Mouse (Mus musculus): ENCODE data around the gene Lemd1.
A peak's percentile ranks its signal among the peaks of the same experiment; 100 is the strongest.

Lemd1 gene

GRCm38 (mm10) chr1:132164780-132165518 lies 26.3 kb upstream of the Lemd1 start:
- DNase-seq (ENCODE audit: low spot score) = no peak

DNA sequence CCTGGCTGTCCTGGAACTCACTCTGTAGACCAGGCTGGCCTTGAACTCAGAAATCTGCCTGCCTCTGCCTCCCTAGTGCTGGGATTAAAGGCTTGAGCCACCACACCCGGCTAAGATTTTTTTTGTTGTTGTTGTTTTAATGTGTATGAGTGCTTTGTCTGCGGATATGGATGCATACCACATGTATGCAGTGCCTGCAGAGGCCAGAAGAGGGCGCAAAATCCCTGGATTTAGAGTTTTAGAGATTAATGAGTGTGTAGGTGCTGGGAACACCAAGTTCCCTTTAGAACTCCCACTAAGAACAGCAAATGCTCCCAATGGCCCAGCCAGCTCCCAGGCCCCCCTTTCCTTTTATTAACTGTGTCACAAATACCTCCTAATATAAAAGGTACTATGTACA lies 25.4 kb upstream of the Lemd1 start:
- peak; percentile 45 for DNase-seq (ENCODE audit: low spot score)

DNA sequence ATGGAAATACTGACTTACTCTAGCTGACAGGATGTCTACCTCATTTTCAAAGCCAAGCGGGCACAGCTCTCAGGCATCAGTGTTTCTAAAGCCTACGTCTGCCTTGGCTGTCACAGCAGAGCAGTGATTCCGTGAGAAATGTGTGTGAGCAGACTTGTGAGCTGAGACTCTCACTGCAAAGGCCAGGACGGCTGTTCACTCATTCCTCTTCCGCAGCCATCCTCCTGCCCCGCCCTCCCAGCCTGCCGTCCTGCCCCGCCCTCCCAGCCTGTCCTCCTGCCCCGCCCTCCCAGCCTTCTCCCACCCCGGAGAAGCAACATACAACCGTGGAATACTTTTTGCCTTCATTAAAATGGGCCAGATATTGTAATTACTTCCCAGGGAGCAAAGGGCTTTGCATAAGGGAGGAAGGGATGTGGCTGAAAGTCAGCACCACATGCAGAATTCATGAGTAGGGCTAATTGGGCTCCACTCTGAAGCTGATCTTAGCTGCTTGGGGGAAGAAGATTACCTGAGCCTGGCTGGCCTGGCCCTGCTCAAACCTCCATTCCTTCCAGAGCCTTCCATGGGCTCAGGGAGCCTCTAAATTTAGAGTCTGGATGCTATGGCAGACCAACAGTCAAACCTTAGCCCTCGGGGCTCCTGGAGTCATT lies 23.0 kb upstream of the Lemd1 start:
- peak; percentile 58 for DNase-seq (ENCODE audit: low spot score)

DNA sequence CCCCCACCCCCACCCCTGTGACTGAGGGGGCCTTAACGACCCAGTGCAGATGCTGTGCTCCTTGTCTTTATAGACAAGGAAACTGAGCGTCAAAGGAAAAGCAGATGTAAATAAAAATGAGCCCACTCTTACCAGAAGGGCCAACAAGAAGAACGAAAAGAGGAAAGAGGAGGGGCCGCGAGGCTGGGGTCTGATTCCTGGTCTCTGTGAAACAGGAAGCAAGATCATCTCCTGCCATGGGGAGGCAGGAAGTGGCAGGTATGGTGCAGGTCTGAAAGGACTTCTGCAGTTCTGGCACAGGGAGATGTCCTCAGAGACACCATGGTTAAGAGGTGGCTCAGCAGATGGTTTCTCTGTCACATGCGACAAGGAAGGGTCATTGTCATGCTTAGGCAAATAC lies 20.5 kb upstream of the Lemd1 start:
- no peak for DNase-seq (ENCODE audit: low spot score)

DNA sequence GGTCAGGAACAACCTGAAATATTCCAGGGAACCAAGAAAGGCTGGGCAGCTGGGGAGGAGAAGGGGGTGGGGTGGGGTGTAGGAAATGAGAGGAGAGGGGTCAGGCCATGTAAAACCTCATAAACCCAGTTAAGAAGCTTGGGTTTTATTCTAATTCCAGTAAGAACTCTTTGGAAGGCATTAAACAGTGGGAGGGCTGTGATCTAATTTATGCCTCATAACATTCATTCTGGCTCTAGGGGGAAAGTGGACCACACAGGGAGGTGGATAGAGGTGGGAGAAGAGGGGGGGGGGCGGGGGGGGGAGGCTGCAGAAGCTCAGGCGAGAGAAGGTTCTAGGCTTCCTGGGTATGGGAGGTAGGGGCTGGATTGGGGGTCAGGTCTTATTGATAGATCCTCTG lies 19.6 kb upstream of the Lemd1 start:
- peak; percentile 46 for DNase-seq (ENCODE audit: low spot score)

DNA sequence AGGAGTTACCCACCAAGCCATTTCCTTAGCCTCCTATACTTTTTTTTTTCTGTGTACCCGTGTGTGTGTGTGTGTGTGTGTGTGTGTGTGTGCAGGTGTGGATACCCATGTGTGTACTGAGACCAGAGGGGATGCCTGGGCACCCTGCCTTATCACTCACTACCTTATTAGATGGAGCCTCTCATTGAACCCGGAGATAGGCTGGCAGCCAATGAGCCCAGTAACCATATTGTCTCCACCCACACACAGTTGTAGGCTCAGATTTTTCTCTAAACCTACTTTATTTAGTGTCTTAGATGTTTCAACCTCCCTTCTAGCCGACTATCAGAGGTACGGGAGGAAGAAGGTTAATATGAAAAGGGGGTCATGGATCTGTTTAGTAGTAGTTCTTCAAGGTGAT lies 4.9 kb upstream of the Lemd1 start:
- no peak for DNase-seq (ENCODE audit: low spot score)

DNA sequence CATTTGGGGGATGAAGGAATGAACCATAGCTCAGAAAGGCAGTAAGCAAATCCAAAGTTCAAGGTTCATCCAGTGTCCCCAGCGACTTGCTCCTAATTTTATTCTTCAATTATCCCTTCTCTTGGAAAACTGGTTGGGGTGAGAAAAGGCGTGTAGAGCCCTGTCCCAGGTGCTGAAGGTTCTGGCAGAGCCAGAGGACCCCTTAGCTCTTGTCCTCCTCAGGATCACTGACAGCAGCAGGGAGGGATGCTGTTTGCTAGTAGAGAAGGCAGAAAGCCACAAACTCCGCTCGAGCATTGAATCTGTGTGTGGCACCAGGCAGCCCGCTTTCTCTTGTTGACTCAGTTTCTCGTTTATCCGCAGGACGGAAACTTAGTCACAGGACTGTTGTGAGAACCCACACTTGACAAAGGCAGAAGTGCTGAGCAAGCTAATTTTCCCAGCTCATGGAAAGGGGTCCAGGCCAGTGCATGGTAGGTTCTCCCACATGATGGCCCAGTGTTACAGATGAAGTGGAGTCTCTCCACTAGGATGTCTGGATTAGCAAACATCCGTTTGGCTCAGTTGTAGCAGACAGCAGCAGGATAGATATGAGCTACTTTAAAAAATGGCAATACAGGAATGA lies 2.7 kb upstream of the Lemd1 start:
- DNase-seq (ENCODE audit: low spot score) = no peak

DNA sequence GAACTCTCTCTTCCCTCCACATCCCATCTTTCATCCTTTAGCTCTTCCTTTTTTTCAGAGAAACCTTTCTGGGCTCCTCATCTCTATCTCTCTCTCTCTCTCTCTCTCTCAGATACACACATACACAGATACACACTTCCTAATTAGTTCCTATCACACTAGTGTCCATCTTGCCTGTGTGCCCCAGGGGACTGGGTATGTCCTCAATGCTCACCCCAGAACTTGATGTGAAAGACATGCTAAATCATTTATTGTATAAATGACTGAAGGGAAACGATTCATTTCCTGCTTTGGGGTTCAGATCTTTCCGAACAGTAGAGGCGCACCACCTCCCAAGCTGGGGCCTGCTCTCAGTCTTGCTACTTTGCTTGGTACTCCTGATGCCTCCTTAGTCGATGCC lies 2.0 kb upstream of the Lemd1 start:
- no peak for DNase-seq (ENCODE audit: low spot score)

DNA sequence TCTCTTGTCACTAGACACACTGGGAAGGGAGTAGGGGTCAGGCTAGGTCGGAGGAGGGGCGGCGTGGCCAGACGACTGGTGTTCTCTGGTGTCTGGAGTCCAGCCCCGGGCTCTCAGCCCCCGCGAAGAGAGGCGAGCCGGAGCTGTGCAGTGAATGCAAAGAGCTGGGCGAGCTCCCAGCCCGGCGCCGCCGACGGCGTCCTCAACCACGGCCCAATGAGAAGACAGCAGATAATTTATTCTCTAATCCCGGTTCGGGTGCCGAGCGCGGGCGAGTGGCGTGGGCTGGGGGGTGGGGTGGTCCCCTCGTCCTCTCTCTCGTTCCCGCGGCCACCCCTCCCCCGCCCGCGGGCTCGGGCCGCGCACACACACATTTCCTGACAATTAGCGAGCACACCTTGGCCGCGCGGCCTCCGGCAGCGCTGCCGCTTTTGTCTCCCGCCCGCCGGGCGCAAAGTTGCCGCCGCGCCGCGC lies 1.2 kb upstream of the Lemd1 start:
- DNase-seq (ENCODE audit: low spot score) = peak; percentile 78

GRCm38 (mm10) chr1:132190621-132191092 lies 574 bp upstream of the Lemd1 start:
- DNase-seq (ENCODE audit: low spot score) = peak; percentile 59

DNA sequence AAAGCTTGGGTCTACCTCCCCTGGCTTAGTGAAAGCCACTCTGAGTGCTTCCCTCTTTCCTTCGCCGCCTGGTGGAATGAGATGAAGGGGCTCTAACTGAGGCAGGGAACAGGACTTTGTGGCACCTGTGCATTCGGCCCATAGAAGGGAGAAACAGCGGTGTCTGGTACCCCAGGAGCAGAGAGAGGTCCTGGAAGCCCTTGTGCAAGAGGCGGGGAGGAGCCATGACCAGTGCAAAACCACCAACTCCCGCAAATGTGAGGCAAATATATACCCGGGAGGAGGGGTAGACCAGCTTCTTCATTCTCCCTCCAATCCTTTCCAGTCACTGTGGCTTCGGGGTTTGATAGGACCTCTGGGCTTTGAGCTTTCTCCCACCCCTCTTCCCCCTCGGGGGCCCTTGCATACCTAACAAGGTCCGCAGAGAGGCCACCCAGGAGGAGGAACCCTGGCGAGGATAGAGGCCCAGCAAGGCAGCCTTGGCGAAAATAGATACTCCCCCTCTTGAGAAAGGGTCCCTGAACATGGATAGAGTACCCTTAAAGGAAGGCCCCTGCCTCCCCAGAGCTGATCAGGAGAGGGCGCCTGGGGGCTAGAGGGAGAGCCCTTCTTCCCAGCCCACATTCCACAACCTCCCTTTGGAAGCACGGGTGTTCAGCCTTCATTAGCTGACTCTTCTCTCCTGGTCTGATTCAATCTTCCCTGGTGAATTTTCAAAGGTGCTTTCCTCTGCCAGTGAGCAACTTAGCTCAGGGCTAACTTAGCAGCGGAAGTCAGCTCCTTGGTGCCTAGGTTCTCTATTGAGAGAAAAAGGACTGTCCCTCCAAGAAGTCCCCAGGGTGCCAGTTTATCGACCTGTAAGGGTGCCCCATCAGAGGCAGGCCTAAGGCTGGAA lies 802 bp downstream of the Lemd1 start:
- DNase-seq (ENCODE audit: low spot score) = peak; percentile 70

- no peak for DNase-seq (ENCODE audit: low spot score)
These were observed 2.6 kb downstream of the Lemd1 start for GRCm38 (mm10) chr1:132193806-132194205.

- DNase-seq (ENCODE audit: low spot score) = no peak
These were observed 3.4 kb downstream of the Lemd1 start for GRCm38 (mm10) chr1:132194624-132195023.

DNA sequence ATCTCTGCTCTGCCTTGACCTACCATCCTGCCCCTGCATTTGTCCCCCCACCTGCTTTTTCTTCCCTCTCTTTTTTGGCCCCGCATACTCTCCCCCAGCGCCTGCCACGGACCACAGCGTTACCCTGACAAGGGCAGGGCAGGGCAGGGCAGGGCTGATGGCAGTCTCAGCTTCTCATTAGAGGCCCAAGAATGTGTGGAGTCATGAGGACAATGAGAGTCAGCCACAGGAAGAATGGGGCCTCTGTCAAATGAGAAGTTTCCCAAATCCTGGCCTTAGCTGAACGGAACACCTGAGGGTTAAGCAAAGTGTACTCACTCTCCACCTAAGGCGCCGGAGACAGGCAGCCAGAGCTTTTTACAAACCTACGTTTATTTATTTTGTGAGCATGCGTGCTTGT lies 3.9 kb downstream of the Lemd1 start:
- DNase-seq (ENCODE audit: low spot score) = no peak

- DNase-seq (ENCODE audit: low spot score) = no peak
These were observed 4.5 kb downstream of the Lemd1 start for GRCm38 (mm10) chr1:132195681-132196080.

DNA sequence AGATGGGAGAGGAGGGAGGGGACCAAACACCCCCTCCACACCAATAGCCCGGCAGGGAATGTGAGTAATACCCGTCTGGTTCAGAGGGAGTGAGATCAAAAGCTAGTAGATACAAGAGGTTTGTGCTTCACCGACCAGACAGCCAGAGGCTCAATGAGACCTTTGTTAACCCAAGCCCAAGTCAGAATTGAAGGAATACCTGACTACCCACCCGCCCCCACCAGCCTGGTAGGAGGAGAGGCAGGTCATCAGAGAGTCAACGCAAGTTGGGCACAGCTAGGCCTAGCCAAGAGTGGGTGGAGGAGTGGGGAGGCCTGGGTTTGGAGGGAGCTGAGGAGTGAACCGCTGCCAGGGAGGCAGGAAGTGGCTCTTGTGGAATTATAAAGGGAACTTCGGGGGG lies 5.1 kb downstream of the Lemd1 start:
- no peak for DNase-seq (ENCODE audit: low spot score)

DNA sequence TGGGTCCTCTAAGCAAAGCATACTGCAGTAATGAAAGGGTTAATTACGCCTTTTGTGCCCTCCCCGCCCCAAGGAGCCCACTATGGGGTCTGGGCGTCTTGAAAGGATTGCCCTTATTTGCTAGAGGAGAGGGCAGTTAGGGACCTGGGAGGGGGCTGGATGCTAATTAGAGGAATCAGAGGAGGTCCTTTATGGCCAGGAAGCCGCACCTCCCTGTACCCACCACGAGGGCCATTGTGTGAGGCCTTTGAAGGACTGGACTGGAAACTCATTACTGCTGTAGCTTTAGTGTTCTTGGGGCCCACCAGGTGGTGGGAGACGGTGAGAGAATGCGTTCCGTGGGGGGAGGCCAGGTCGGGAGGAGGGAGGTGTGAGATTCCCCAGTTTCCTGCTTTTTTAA lies 6.4 kb downstream of the Lemd1 start:
- no peak for DNase-seq (ENCODE audit: low spot score)

DNA sequence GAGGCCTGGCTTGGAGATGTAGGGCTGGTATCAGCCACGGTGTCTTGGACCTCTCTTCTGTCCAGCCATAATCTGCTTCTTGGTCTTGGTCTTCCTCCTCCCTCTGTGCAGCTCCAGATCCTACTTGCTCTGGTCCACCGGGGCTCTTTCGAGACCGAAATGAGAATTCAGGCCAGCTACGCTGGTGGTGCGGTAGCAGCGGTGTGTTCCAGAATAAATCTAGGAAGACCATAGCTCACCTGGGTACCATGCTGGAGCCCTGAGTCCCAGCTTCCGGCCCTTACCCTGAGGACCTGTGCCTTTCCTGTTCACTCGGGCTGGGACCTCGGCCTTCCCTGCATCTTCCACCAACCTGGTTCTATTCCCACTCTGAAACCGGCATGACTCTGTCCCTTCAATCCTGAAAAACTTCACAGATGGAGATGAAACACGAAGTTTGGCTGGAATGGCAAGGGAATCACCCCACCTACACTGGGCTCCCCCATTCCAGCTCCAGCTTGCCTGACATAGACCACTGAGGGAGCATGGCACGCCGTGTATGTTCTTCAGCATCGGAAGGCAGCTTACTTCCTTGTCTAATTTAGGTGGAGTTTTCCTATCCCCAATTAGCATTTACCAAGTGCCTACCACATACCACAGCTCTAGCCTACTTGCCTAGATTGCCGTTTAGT lies 7.3 kb downstream of the Lemd1 start:
- DNase-seq (ENCODE audit: low spot score) = no peak

DNA sequence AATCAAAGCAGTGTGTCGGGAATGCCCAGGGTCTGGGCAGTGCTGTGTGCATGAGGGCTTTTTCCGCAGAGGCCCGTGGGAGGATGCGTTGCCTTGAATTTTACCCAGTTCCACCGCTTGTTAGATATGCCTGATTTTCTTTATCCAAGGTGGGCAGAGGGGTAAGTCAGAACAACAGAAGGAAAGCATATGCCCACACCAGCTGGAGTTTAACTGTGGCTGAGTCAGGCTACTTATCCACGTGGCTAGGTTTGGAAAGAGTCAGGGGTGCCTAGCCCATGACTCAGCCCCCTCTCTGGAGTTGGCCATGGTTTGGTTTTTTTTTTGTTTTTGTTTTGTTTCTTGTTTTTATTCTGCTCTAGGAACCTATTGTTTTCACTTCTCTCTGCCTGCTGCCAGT lies 8.0 kb downstream of the Lemd1 start:
- no peak for DNase-seq (ENCODE audit: low spot score)

DNA sequence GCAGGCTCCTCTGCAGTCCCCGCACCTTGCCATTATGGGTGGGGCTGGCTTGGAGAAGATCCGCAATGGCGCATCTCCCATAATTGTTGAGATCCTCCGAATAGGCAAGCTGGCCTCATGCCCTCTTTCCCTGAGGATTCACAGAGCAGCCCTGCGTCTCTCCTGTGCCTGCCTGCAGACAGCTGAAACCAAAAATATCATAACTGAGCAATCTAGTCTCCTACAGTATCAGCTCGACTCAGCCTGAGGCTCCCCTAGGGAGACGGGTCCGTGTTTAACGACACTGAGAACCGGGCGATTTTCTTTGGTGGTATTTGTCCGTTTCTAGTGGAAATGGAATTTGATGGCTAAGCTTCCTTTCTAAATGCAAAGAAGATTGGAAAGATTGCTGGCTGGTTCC lies 8.7 kb downstream of the Lemd1 start:
- DNase-seq (ENCODE audit: low spot score) = no peak
